Mouse (Mus musculus): ENCODE measurements around the gene Aunip. TPM values are rescaled to one million over a fixed set of nuclear protein-coding genes. Genes with fewer than 3 reads are reported as not detected.
"Not testable (repeated sequence)": the region's sequence is repeated elsewhere in the genome, so short reads cannot be mapped to it uniquely, and the experiment has no call there.

Aunip gene
- polyA plus RNA-seq, 1 experiment from 2014 or later = 1.3 TPM

DNA sequence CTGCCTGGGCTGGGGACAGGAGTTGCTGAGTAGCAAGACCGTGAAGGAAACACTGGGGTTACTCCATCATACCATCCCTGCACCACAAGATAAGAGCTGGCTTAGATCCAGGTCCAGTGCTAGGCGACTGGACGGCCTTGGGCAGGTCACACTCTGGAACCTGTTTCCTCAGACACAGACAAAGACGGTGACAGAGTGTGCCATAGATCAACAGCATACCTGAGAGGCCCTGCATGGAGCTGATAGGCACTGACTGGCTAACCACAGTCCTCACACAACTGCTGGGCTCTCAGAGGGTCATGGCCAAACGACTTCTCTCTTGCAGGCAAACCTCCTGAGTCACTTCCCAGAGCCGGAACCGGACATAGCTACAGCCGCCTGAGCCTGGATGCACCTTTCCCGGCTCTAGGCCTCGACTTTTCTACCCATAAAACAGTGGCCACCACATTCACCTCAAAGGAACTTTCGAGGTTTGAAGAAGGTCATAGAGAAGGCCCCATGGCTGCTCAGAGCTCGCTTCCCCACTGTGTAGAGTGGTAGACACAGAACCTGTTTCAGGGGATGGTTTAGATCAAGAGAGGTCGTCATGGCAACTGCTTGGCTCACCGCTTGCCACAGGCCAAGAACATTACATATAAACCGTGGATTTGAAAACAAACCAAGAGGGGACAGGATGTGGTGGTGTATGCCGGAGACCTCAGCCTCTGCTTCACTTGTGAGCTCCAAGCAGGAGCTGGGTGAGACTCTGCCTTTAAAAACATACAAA is 15.8 kb upstream of the Aunip start:
- Histone ChIP-seq H3K4me2 (ENCODE audit: low read length) (no peak overlapping the region), H3K9ac (ENCODE audit: low read depth, low read length) (0 out of 2 replicates have a peak overlapping the region, but pooled peaks have one; percentile 10), H3K27ac (ENCODE audit: low read length) (peak overlapping the region; percentile 64), H3K27me3 (ENCODE audit: control insufficient read depth, insufficient read depth, low read depth, low read length) (no peaks in the 10 kb centered on the region), H3K36me3 (ENCODE audit: control insufficient read depth, insufficient read depth, low read length) (no peaks in the 10 kb centered on the region), H3K4me1 (ENCODE audit: control insufficient read depth, insufficient read depth, low read length) (peaks cover 32% of the 10 kb centered on the region), H3K4me3 (ENCODE audit: low read depth, low read length) (no peak overlapping the region), H3K9me3 (replicated peaks; ENCODE audit: control insufficient read depth, low read length, poor library complexity, severe bottlenecking) (no peaks in the 10 kb centered on the region)
- 63% methylated on average over 16 of the region's 16 CpGs for WGBS
- ATAC-seq = 0 out of 2 replicates have a peak, but pooled peaks have one; percentile 17

DNA sequence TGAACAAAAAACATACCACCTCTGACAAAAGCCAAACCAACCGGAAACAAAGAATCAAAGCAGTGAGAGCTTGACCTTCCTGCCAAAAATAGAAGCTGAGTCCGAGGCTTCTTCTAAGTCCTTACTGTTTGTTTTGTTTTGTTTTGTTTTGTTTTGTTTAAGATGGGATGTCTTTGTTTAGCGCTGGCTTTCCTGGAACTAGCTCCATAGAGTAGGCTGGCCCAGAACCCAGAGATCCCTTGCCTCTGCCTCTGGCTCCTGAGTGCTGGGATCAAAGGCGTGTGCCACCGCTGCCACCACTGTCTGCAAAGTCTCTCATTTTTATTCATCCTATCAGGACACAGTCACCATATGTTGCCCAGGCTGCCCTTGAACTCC is 15.3 kb upstream of the Aunip start:
- ATAC-seq = no peak
- H3K27me3 ChIP-seq (ENCODE audit: control insufficient read depth, insufficient read depth, low read depth, low read length) = no peaks in the 10 kb centered on the region
- 55% methylated on average over 5 of the region's 5 CpGs for WGBS
- peaks cover 32% of the 10 kb centered on the region for H3K4me1 ChIP-seq (ENCODE audit: control insufficient read depth, insufficient read depth, low read length)
- no peaks in the 10 kb centered on the region for H3K36me3 ChIP-seq (ENCODE audit: control insufficient read depth, insufficient read depth, low read length)
- H3K4me3 ChIP-seq (ENCODE audit: low read depth, low read length) = no peak overlapping the region
- H3K9ac ChIP-seq (ENCODE audit: low read depth, low read length) = no peak overlapping the region
- no peak overlapping the region for H3K27ac ChIP-seq (ENCODE audit: low read length)
- no peak overlapping the region for H3K4me2 ChIP-seq (ENCODE audit: low read length)
- no peaks in the 10 kb centered on the region for H3K9me3 ChIP-seq (replicated peaks; ENCODE audit: control insufficient read depth, low read length, poor library complexity, severe bottlenecking)

DNA sequence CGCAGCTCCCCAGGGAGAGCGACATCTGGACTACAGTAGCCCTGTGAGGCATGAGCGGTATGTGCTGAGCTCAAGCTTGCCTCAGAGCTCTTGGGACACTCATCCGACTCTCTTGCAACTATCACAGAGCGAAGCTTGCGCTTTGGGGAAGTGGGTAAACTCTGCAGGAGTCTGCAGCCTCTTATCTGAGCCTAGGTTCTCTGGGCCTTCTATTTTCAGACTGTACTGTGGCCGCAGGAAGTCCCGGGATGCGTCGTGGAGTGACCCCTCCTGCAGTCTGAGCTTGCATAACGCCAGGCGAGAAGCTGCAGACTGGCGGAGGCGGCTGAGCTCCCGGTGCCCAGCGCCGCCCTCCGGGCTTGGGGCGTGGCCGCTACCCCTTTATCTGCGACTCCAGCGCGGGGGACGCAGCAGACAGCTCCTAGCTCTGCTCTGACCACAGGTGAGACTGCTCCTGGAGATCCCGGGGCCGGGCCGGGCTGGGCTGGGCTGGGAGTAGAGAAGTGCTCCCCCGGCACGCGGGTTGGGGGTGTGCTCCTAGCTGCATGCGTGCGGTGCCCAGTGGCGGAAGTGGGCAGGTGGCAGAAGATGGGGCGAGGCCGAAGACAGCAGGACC is 14.1 kb upstream of the Aunip start, which contains the start of gene Paqr7:
Gene Paqr7 (plus strand): TSS at position 103 of the 616 bp plus-strand sequence.
- Histone ChIP-seq H3K4me2 (ENCODE audit: low read length) (peak within 1 kb of the TSS; percentile 66), H3K4me1 (ENCODE audit: control insufficient read depth, insufficient read depth, low read length) (peaks cover 32% of the 10 kb centered on the region), H3K9me3 (replicated peaks; ENCODE audit: control insufficient read depth, low read length, poor library complexity, severe bottlenecking) (no peaks in the 10 kb centered on the region), H3K36me3 (ENCODE audit: control insufficient read depth, insufficient read depth, low read length) (no peaks in the 10 kb centered on the region), H3K27ac (ENCODE audit: low read length) (peak within 1 kb of the TSS; percentile 80), H3K27me3 (ENCODE audit: control insufficient read depth, insufficient read depth, low read depth, low read length) (no peaks in the 10 kb centered on the region), H3K4me3 (ENCODE audit: low read depth, low read length) (peak within 1 kb of the TSS; percentile 55), H3K9ac (ENCODE audit: low read depth, low read length) (peak within 1 kb of the TSS; percentile 88)
- peak; percentile 68 for ATAC-seq
- 4% methylated on average over 35 of the region's 35 CpGs for WGBS

DNA sequence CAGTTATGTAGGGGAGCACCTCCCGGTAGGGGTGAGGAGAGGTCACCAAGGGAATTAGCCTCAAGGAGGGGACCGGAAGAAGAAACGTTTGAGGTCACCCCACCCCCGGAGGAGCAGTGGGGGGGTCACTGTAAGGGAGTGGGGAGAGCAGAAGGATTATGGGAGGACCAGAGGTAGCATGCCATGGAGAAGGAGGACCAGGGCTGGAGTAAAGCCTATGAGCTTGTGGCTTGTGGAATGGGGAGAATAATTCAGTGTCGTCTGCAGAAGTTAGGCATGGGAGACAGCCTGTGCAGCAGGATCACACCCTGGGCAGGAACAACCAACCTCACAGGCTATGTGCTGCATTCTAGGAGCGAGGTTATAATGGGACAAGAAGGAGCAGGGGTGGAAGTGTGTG is 13.6 kb upstream of the Aunip start:
- ATAC-seq = peak; percentile 46
- Histone ChIP-seq H3K9ac (ENCODE audit: low read depth, low read length) (peak overlapping the region; percentile 88), H3K4me2 (ENCODE audit: low read length) (peak overlapping the region; percentile 66), H3K27ac (ENCODE audit: low read length) (peak overlapping the region; percentile 80), H3K36me3 (ENCODE audit: control insufficient read depth, insufficient read depth, low read length) (no peaks in the 10 kb centered on the region), H3K4me1 (ENCODE audit: control insufficient read depth, insufficient read depth, low read length) (peaks cover 32% of the 10 kb centered on the region), H3K27me3 (ENCODE audit: control insufficient read depth, insufficient read depth, low read depth, low read length) (no peaks in the 10 kb centered on the region), H3K4me3 (ENCODE audit: low read depth, low read length) (peak overlapping the region; percentile 55), H3K9me3 (replicated peaks; ENCODE audit: control insufficient read depth, low read length, poor library complexity, severe bottlenecking) (no peaks in the 10 kb centered on the region)
- 7% methylated on average over 6 of the region's 6 CpGs for WGBS

DNA sequence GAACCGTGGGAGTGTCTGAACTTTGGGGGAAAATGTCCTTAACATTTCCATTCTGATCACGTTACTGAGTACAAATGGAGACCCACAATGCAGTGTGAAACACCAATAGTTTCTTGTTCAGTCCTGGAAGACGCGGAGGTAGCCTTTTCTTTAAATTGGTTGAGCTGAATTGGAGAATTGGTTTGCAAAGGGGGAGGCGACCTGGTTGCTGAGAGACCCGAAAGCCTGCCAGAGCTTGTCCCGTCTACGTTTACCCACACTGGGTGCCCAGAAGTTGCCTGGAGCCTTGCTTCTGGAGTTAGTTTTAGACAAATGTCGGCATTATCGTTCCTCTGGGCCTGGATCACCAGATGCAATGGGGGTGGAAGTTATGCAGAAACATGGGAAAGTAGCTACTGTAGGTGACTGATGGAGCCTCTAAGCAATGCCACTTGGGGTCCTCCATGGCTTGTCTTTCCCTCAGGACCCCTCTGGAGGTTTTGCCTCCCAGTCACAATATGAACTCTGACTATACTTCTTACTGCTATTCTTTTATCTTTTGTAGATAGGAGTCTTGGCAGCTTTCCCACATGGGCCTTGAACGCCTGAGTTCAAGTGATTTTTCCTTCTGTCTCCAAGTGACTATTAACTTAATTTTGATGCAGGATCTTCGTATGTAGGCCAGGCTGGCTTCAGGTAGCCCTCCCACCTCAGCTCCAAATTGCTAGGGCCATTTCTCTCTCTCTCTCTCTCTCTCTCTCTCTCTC is 12.6 kb upstream of the Aunip start:
- Histone ChIP-seq H3K27me3 (ENCODE audit: control insufficient read depth, insufficient read depth, low read depth, low read length) (no peaks in the 10 kb centered on the region), H3K4me2 (ENCODE audit: low read length) (peak overlapping the region; percentile 66), H3K4me3 (ENCODE audit: low read depth, low read length) (peak overlapping the region; percentile 55), H3K36me3 (ENCODE audit: control insufficient read depth, insufficient read depth, low read length) (no peaks in the 10 kb centered on the region), H3K4me1 (ENCODE audit: control insufficient read depth, insufficient read depth, low read length) (peaks cover 32% of the 10 kb centered on the region), H3K27ac (ENCODE audit: low read length) (peak overlapping the region; percentile 80), H3K9ac (ENCODE audit: low read depth, low read length) (peak overlapping the region; percentile 88), H3K9me3 (replicated peaks; ENCODE audit: control insufficient read depth, low read length, poor library complexity, severe bottlenecking) (no peaks in the 10 kb centered on the region)
- WGBS = 59% methylated on average over 12 of the region's 12 CpGs
- ATAC-seq = peak; percentile 29; the same call in 1 of the 2 replicates

DNA sequence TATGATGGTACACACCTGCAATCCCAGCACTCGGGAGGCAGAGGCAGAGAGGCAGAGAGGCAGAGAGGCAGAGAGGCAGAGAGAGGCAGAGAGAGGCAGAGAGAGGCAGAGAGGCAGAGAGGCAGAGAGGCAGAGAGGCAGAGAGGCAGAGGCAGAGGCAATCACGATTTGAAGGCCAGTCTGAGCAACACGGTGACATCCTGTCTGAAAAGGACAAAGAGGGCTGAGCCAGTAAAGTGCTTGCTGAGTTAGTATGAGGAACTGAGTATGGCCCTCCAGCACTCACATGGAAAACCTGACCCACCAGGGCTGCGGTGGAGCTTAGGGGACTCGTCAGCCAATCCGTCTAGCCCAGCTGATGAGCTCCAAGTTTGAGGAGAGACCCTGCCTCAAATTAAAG is 11.8 kb upstream of the Aunip start:
- not testable (repeated sequence) for H3K27ac ChIP-seq (ENCODE audit: low read length); H3K9ac ChIP-seq (ENCODE audit: low read depth, low read length); H3K4me2 ChIP-seq (ENCODE audit: low read length); H3K9me3 ChIP-seq (replicated peaks; ENCODE audit: control insufficient read depth, low read length, poor library complexity, severe bottlenecking); H3K36me3 ChIP-seq (ENCODE audit: control insufficient read depth, insufficient read depth, low read length); ATAC-seq; H3K27me3 ChIP-seq (ENCODE audit: control insufficient read depth, insufficient read depth, low read depth, low read length); H3K4me3 ChIP-seq (ENCODE audit: low read depth, low read length)
- 87% methylated on average over 6 of the region's 6 CpGs for whole genome bisulfite sequencing
- peaks cover 32% of the 10 kb centered on the region for H3K4me1 ChIP-seq (ENCODE audit: control insufficient read depth, insufficient read depth, low read length)

DNA sequence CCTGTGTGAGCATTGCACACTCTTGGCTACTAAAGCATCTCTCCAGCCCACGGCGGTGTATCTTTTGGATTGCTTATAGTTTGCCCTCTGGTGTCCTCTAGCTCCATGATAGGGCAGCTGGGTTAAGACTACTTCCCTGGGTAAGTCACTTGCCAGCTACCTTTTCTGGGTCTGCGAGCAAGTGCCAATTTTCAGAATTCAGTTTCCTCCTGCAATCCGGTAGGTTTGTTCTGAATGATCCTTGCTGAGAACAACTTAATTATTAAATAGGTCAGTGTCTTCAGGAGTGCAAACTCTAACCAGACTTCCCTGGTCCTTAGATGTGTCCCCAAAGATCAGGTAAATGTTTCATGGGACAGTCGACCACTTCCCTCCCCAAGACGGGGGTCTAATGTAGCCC is 9.7 kb upstream of the Aunip start:
- Histone ChIP-seq H3K36me3 (ENCODE audit: control insufficient read depth, insufficient read depth, low read length) (no peaks in the 10 kb centered on the region), H3K4me3 (ENCODE audit: low read depth, low read length) (no peak overlapping the region), H3K27me3 (ENCODE audit: control insufficient read depth, insufficient read depth, low read depth, low read length) (no peaks in the 10 kb centered on the region), H3K9me3 (replicated peaks; ENCODE audit: control insufficient read depth, low read length, poor library complexity, severe bottlenecking) (no peaks in the 10 kb centered on the region), H3K27ac (ENCODE audit: low read length) (no peak overlapping the region), H3K9ac (ENCODE audit: low read depth, low read length) (no peak overlapping the region), H3K4me2 (ENCODE audit: low read length) (no peak overlapping the region), H3K4me1 (ENCODE audit: control insufficient read depth, insufficient read depth, low read length) (peaks cover 21% of the 10 kb centered on the region)
- no peak for ATAC-seq
- 95% methylated on average over 6 of the region's 6 CpGs for WGBS

DNA sequence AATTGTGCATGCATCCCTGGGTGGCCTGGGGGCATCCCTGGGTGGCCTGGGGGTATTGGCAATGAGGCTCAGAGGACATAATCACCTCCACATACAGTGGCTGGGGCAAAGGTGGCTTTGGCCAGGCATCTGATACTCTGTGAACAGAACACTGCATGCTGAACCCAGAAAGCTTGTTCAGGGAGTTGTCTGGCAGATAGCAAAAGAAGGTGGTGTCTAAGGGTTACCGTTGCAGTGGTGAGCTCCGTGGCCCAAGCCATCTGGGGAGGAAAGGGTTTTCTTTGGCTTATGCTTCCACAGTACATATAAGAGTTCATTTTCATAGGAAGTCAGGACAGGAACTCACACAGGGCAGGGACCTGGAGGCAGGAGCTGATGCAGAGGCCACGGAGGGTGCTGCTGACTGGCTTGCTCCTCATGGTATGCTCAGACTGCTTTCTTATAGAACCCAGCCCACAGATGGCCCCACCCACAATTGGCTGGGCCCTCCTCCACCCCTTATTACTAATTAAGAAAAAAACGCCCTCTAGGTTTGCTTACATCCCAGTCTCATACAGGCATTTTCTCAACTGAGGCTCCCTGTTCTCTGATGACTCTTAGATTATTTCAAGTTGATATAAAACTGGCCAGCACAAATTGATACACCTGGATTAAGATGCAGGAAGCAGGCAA is 7.0 kb upstream of the Aunip start:
- Histone ChIP-seq H3K4me3 (ENCODE audit: low read depth, low read length) (no peak overlapping the region), H3K4me1 (ENCODE audit: control insufficient read depth, insufficient read depth, low read length) (no peaks in the 10 kb centered on the region), H3K27me3 (ENCODE audit: control insufficient read depth, insufficient read depth, low read depth, low read length) (no peaks in the 10 kb centered on the region), H3K9ac (ENCODE audit: low read depth, low read length) (no peak overlapping the region), H3K4me2 (ENCODE audit: low read length) (no peak overlapping the region), H3K9me3 (replicated peaks; ENCODE audit: control insufficient read depth, low read length, poor library complexity, severe bottlenecking) (no peaks in the 10 kb centered on the region), H3K36me3 (ENCODE audit: control insufficient read depth, insufficient read depth, low read length) (peaks cover 13% of the 10 kb centered on the region), H3K27ac (ENCODE audit: low read length) (no peak overlapping the region)
- WGBS = 81% methylated on average over 4 of the region's 4 CpGs
- ATAC-seq = no peak

All from midbrain, embryonic 16.5 days (tissue).